ENCODE assay signal across 27 mouse cellular contexts in genomic region chr13:31055376-31056083, GRCm38 (mm10).
A peak's percentile ranks its signal among the peaks of the same experiment; 100 is the strongest.
DNase-seq lines count a peak whose midpoint lies in the region; ATAC-seq lines count a peak whose summit lies in the region.
"Had no signal": no experiment of that assay in that cellular context is flagged by ENCODE, and none has a peak within 500 bp of the region (broad histone marks: within the 10 kb centered on the region; RNA-seq: fewer than 3 reads in every experiment).

No protein-coding gene starts in this region.

- no peaks in the 10 kb centered on the region for H3K9me3 ChIP-seq in lung, embryonic 15.5 days
- H3K9me3 ChIP-seq: forebrain, embryonic 15.5 days; limb, embryonic 12.5 days; liver, embryonic 13.5 days; midbrain, embryonic 13.5 days; neural tube, embryonic 13.5 days; stomach, embryonic 15.5 days had no signal

- H3K27me3 ChIP-seq in lung, embryonic 15.5 days: no peaks in the 10 kb centered on the region
- H3K27me3 ChIP-seq: forebrain, embryonic 15.5 days; heart, embryonic 13.5 days; limb, embryonic 12.5 days; liver, embryonic 13.5 days; midbrain, embryonic 13.5 days; neural tube, embryonic 13.5 days; stomach, embryonic 15.5 days had no signal

- peak; percentile 48 for DNase-seq in heart, adult 11 months
- DNase-seq in heart, adult 8-10 months (ENCODE audit: low spot score): no peak
- peak; percentile 51 to 71 for DNase-seq in lung, adult 18-20 months
- DNase-seq in lung, postnatal 25 days (ENCODE audit: low spot score): peak; percentile 84
- DNase-seq in thymus, adult 18-20 months: no peak
- DNase-seq in gastrocnemius, postnatal 25 days: no peak
- no peak for DNase-seq in layer of hippocampus, postnatal 25 days (ENCODE audit: extremely low spot score in 1 of 2, low spot score in 1 of 2)
- DNase-seq: B cell, adult 2 months; cerebellum, adult 18-20 months; gastrocnemius, postnatal 36 days; heart, adult 2 months; heart, postnatal 10 days; kidney, adult 18-20 months; kidney, postnatal 36 days; liver, embryonic 13.5 days; right cerebral cortex, postnatal 14 days; thymus, postnatal 14 days had no signal

- peak overlapping the region; percentile 83 for H3K27ac ChIP-seq in lung, embryonic 15.5 days
- H3K27ac ChIP-seq: forebrain, embryonic 15.5 days; heart, adult 2 months; heart, embryonic 13.5 days; hindbrain, embryonic 14.5 days; limb, embryonic 12.5 days; liver, embryonic 13.5 days; macrophage; midbrain, embryonic 13.5 days; neural tube, embryonic 13.5 days; stomach, embryonic 15.5 days had no signal

- H3K4me1 ChIP-seq in lung, embryonic 15.5 days: peaks cover 30% of the 10 kb centered on the region
- H3K4me1 ChIP-seq: forebrain, embryonic 15.5 days; limb, embryonic 12.5 days; liver, embryonic 13.5 days; midbrain, embryonic 13.5 days; neural tube, embryonic 13.5 days; stomach, embryonic 15.5 days had no signal

- 25% methylated on average over 5 of the region's 5 CpGs for WGBS in lung, embryonic 15.5 days

- H3K4me3 ChIP-seq in lung, embryonic 15.5 days: no peak overlapping the region
- H3K4me3 ChIP-seq: forebrain, embryonic 15.5 days; heart, adult 2 months; heart, embryonic 13.5 days; limb, embryonic 12.5 days; liver, embryonic 13.5 days; midbrain, embryonic 13.5 days; neural tube, embryonic 13.5 days; stomach, embryonic 15.5 days had no signal

- H3K36me3 ChIP-seq in lung, embryonic 15.5 days: no peaks in the 10 kb centered on the region
- H3K36me3 ChIP-seq: forebrain, embryonic 15.5 days; heart, embryonic 13.5 days; limb, embryonic 12.5 days; liver, embryonic 13.5 days; midbrain, embryonic 13.5 days; neural tube, embryonic 13.5 days; stomach, embryonic 15.5 days had no signal

- H3K4me2 ChIP-seq in lung, embryonic 15.5 days: peak overlapping the region; percentile 6; the same call in 1 of the 2 replicates
- H3K4me2 ChIP-seq: forebrain, embryonic 15.5 days; heart, embryonic 13.5 days; hindbrain, embryonic 14.5 days; limb, embryonic 12.5 days; liver, embryonic 13.5 days; midbrain, embryonic 13.5 days; neural tube, embryonic 13.5 days; stomach, embryonic 15.5 days had no signal

- peak; percentile 88 for ATAC-seq in lung, embryonic 15.5 days (ENCODE audit: borderline replicate concordance, extremely low read depth, low FRiP score, low TSS enrichment)
- ATAC-seq: activated CD4-positive, CD25-positive, alpha-beta regulatory T cell, adult 4 months; forebrain, embryonic 15.5 days; midbrain, embryonic 13.5 days had no signal

- H3K9ac ChIP-seq in lung, embryonic 15.5 days: no peak overlapping the region
- H3K9ac ChIP-seq: forebrain, embryonic 15.5 days; heart, embryonic 13.5 days; hindbrain, embryonic 14.5 days; limb, embryonic 12.5 days; liver, embryonic 13.5 days; midbrain, embryonic 13.5 days; neural tube, embryonic 13.5 days; stomach, embryonic 15.5 days had no signal

Comparison
In these comparisons a context has a peak if more than half of its experiments do, and no peak if none do; other contexts are left out.
1. DNase-seq: peak in heart, adult 11 months (single experiment), lung, adult 18-20 months (2 of 2) and lung, postnatal 25 days (single experiment); none in heart, adult 8-10 months (single experiment), thymus, adult 18-20 months (0 of 2), gastrocnemius, postnatal 25 days (single experiment) and layer of hippocampus, postnatal 25 days (0 of 2).